Mouse (Mus musculus) kidney, adult 2 months (tissue): ENCODE results near the gene Efr3b.

ENCODE experiments used
- CTCF ChIP-seq: fragments of 200-500 bp; conservative IDR thresholded peaks from 2 replicates; pipeline ENCODE4 v1.5.1; 2011; ENCODE audit warnings: low read depth, mild to moderate bottlenecking, control low read depth, low read length, moderate library complexity, mixed read lengths; ENCODE audit not compliant: insufficient read depth, insufficient read length
- POLR2A ChIP-seq: fragments of 200-500 bp; IDR thresholded peaks from one replicate; pipeline ENCODE4 v1.6.1; 2011; ENCODE audit warnings: low read depth, low read length, control low read depth

DNA sequence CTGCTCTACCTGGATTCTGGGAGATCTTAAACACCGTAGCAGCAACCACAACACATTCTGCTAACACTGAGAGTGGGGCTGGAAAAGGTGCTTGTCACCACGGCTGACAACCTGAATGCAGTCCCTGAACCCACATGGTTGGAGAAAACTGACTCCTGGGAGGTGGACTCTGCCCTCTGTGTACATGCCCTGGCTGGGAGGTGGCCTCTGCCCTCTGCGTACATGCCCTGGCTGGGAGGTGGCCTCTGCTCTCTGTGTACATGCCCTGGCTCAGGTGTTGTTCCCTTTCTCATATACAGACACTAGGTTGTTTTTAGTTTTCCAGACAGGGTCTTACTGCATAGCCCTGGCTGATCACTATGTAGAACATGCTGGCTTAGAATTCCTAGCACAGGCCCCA lies 119.3 kb downstream of the Efr3b start:
- TF ChIP-seq CTCF: no peak
- no peak for TF ChIP-seq POLR2A
